Mouse (Mus musculus): Measurements from ENCODE around the gene Macrod2.

DNA sequence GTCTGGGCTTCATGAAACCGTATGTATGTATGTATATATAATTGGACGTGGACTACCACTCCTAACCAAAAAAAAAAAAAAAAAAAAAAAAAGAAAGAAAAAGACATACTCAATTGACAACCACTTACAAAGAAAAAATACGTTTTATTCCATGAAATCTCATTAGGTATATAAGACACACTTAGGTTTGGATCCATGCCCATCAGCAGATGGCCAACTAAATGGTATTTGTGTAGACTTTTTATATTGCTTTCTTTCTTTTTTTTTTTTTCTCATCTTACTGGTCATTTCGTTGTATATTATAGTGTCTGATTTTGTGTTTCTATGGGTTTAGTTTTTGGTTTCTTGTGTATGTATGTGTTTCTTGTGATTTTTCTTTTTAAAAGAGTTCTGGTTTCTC is 467.6 kb downstream of the Macrod2 start:
- no peak for TF ChIP-seq CTCF (IDR thresholded peaks at IDR 0.05; ENCODE audit: extremely low read depth, insufficient read length, insufficient replicate concordance, low read depth, low read length)
- no peak for TF ChIP-seq POLR2A (IDR thresholded peaks at IDR 0.05; ENCODE audit: low read depth, low read length)
